Mouse (Mus musculus) lung, postnatal 0 days (tissue): ENCODE data around the gene Fbxl12.

ENCODE experiments used
- CTCF ChIP-seq: IDR thresholded peaks from 2 replicates; pipeline ENCODE4 v1.5.1; 2016; ENCODE audit warnings: antibody characterized with exemption, mild to moderate bottlenecking
- EP300 ChIP-seq: IDR thresholded peaks from 2 replicates; pipeline ENCODE4 v1.6.1; 2016; ENCODE audit warnings: antibody characterized with exemption, mild to moderate bottlenecking, control low read depth

- TF ChIP-seq CTCF (no peak), EP300 (no peak)
These were observed 35.9 kb upstream of the Fbxl12 start for GRCm38 (mm10) chr9:20680378-20680958.
